Mouse (Mus musculus): ENCODE data around the gene Rbfox1. TPM values are rescaled to one million over a fixed set of nuclear protein-coding genes. Genes with fewer than 3 reads are reported as not detected.

The Rbfox1 gene
- total and polyA plus RNA-seq, 3 experiments = not detected

DNA sequence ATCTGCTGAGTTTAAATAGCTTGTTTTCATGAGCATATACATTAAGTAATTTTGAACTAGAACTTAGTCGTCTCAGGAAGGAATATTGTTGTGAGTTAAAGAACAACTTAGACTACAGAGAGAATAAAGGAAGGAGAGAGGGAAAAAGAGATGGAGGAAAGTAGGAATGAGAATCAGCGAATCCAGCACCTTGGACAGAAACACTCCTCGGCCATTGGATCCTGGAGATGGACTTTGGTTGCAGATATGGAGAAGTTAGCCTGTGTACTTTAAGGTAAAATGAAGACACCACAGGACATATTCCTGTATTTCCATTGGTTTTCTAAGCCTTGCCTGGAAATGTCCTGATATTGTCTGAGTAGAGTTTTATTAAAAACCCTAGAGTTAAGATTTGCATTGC lies 1045.6 kb downstream of the Rbfox1 start:
- TF ChIP-seq POLR2A (IDR thresholded peaks at IDR 0.05; ENCODE audit: control insufficient read depth in 1 of 2, insufficient read depth in 1 of 2, low read depth in 1 of 2, low read length in 2 of 2, poor library complexity in 1 of 2) (no peak), POLR2AphosphoS2 (IDR thresholded peaks at IDR 0.05; ENCODE audit: low read length) (no peak)

DNA sequence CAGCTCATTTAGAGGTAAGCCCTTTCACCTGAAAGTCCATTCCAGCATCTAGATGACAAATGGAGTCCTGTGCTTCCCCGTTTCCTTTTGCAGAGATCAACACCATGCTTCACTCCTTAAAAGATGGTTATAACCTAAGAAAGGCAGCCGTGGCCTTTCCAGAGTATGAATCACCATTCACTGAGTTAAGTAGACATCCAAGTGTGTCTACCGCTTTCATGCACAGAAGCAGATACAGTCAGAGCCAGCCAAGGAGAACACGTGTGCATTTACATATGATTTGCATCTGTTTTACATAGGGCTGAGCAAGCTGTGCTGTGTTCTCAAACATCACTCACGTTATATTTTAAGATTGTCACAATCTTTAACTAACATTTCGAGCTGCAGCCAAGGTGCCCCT lies 1061.0 kb downstream of the Rbfox1 start:
- no peak for DNase-seq (ENCODE audit: low read depth, low spot score)
- Histone ChIP-seq H3K36me3 (ENCODE audit: control insufficient read depth in 1 of 2, insufficient read depth in 2 of 2, low read length in 2 of 2) (no peaks in the 10 kb centered on the region), H3K79me2 (ENCODE audit: control insufficient read depth, insufficient read depth, low read length, poor library complexity) (no peaks in the 10 kb centered on the region), H3K9me3 (replicated peaks; ENCODE audit: insufficient read depth, low read length) (no peaks in the 10 kb centered on the region), H3K27me3 (ENCODE audit: control insufficient read depth in 1 of 2, insufficient read depth in 2 of 2, low read length in 2 of 2) (no peaks in the 10 kb centered on the region), H3K4me3 (ENCODE audit: control insufficient read depth in 1 of 2, insufficient read depth in 1 of 2, low read depth in 2 of 2, low read length in 2 of 2) (no peak overlapping the region), H3K27ac (ENCODE audit: control insufficient read depth, low read depth, low read length) (no peak overlapping the region), H3K4me1 (ENCODE audit: control insufficient read depth in 1 of 2, insufficient read depth in 2 of 2, low read length in 2 of 2) (no peaks in the 10 kb centered on the region), H3K9ac (ENCODE audit: control insufficient read depth, low read depth, low read length, poor library complexity, severe bottlenecking) (no peak overlapping the region)
- TF ChIP-seq CHD2 (IDR thresholded peaks at IDR 0.05; ENCODE audit: low read length) = no peak
- TF ChIP-seq HCFC1 (IDR thresholded peaks at IDR 0.05; ENCODE audit: low read depth, low read length) = no peak
- TF ChIP-seq ZNF384 (IDR thresholded peaks at IDR 0.05; ENCODE audit: low read depth, low read length) = no peak
- TF ChIP-seq GABPA (IDR thresholded peaks at IDR 0.05; ENCODE audit: low read depth, low read length) = no peak
- TF ChIP-seq MAZ (IDR thresholded peaks at IDR 0.05; ENCODE audit: low read depth, low read length) = no peak
- TF ChIP-seq TAL1 (IDR thresholded peaks at IDR 0.05; ENCODE audit: low read length) = no peak
- TF ChIP-seq USF1 (IDR thresholded peaks at IDR 0.05; ENCODE audit: low read depth, low read length) = no peak
- TF ChIP-seq POLR2A (IDR thresholded peaks at IDR 0.05; ENCODE audit: control insufficient read depth in 1 of 2, insufficient read depth in 1 of 2, low read depth in 1 of 2, low read length in 2 of 2, poor library complexity in 1 of 2) = no peak
- no peak for TF ChIP-seq ETS1 (IDR thresholded peaks at IDR 0.05; ENCODE audit: low read depth, low read length)
- no peak for TF ChIP-seq ZKSCAN1 (IDR thresholded peaks at IDR 0.05; ENCODE audit: low read depth, low read length)
- no peak for TF ChIP-seq MAFK (IDR thresholded peaks at IDR 0.05; ENCODE audit: borderline replicate concordance, low read depth, low read length)

More for the DNA sequence above, 1045.6 kb downstream of the Rbfox1 start:
- Histone ChIP-seq H3K79me2 (ENCODE audit: control insufficient read depth, insufficient read depth, low read length, poor library complexity) (no peaks in the 10 kb centered on the region), H3K4me1 (ENCODE audit: control insufficient read depth in 1 of 2, insufficient read depth in 2 of 2, low read length in 2 of 2) (no peaks in the 10 kb centered on the region), H3K4me3 (ENCODE audit: control insufficient read depth in 1 of 2, insufficient read depth in 1 of 2, low read depth in 2 of 2, low read length in 2 of 2) (no peak overlapping the region), H3K36me3 (ENCODE audit: control insufficient read depth in 1 of 2, insufficient read depth in 2 of 2, low read length in 2 of 2) (no peaks in the 10 kb centered on the region), H3K27ac (ENCODE audit: control insufficient read depth, low read depth, low read length) (no peak overlapping the region), H3K27me3 (ENCODE audit: control insufficient read depth in 1 of 2, insufficient read depth in 2 of 2, low read length in 2 of 2) (no peaks in the 10 kb centered on the region), H3K9me3 (replicated peaks; ENCODE audit: insufficient read depth, low read length) (no peaks in the 10 kb centered on the region), H3K9ac (ENCODE audit: control insufficient read depth, low read depth, low read length, poor library complexity, severe bottlenecking) (no peak overlapping the region)
- DNase-seq (ENCODE audit: low read depth, low spot score) = no peak

DNA sequence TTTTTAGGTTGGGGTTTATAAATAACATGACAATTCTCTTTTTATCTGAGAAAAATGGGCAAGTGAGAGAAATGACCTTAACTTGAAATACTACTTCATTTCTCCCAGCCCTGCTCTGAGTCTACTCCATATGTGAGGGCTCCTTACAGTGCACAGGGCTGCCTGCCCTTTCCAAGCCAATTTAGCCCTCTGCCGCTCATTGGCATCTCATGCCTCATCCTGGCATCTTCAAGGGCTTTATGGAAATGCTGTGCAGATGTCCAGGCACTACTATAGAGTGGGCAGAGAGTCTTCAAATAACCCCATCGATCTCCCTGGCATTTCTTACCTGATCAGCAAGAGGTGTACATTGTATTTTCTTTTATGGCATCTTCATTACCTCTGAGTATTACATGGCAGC lies 1064.5 kb downstream of the Rbfox1 start:
- Histone ChIP-seq H3K4me3 (ENCODE audit: control insufficient read depth in 1 of 2, insufficient read depth in 1 of 2, low read depth in 2 of 2, low read length in 2 of 2) (no peak overlapping the region), H3K79me2 (ENCODE audit: control insufficient read depth, insufficient read depth, low read length, poor library complexity) (no peaks in the 10 kb centered on the region), H3K27ac (ENCODE audit: control insufficient read depth, low read depth, low read length) (no peak overlapping the region), H3K4me1 (ENCODE audit: control insufficient read depth in 1 of 2, insufficient read depth in 2 of 2, low read length in 2 of 2) (no peaks in the 10 kb centered on the region), H3K27me3 (ENCODE audit: control insufficient read depth in 1 of 2, insufficient read depth in 2 of 2, low read length in 2 of 2) (no peaks in the 10 kb centered on the region), H3K9ac (ENCODE audit: control insufficient read depth, low read depth, low read length, poor library complexity, severe bottlenecking) (no peak overlapping the region), H3K9me3 (replicated peaks; ENCODE audit: insufficient read depth, low read length) (no peaks in the 10 kb centered on the region), H3K36me3 (ENCODE audit: control insufficient read depth in 1 of 2, insufficient read depth in 2 of 2, low read length in 2 of 2) (no peaks in the 10 kb centered on the region)
- TF ChIP-seq TAL1 (IDR thresholded peaks at IDR 0.05; ENCODE audit: low read length) (no peak), EP300 (IDR thresholded peaks at IDR 0.05; ENCODE audit: low read depth in 1 of 2, low read length in 2 of 2) (no peak), RCOR1 (IDR thresholded peaks at IDR 0.05; ENCODE audit: low read depth, low read length) (no peak), KAT2A (conservative IDR thresholded peaks at IDR 0.05; ENCODE audit: low read depth, low read length) (no peak), ZKSCAN1 (IDR thresholded peaks at IDR 0.05; ENCODE audit: low read depth, low read length) (no peak), TCF12 (IDR thresholded peaks at IDR 0.05; ENCODE audit: low read depth, low read length) (no peak), SMC3 (IDR thresholded peaks at IDR 0.05; ENCODE audit: low read depth, low read length) (no peak), MYB (IDR thresholded peaks at IDR 0.05; ENCODE audit: low read depth, low read length) (no peak), MAX (IDR thresholded peaks at IDR 0.05; ENCODE audit: low read length) (no peak), RAD21 (IDR thresholded peaks at IDR 0.05; ENCODE audit: low read depth, low read length) (no peak), E2F4 (IDR thresholded peaks at IDR 0.05; ENCODE audit: borderline replicate concordance, low read depth, low read length) (no peak), CHD2 (IDR thresholded peaks at IDR 0.05; ENCODE audit: low read length) (no peak), MAFK (IDR thresholded peaks at IDR 0.05; ENCODE audit: borderline replicate concordance, low read depth, low read length) (no peak), POLR2AphosphoS5 (IDR thresholded peaks at IDR 0.05; ENCODE audit: borderline replicate concordance, low read depth, low read length) (no peak), MEF2A (IDR thresholded peaks at IDR 0.05; ENCODE audit: extremely low read depth, insufficient replicate concordance, low read depth, low read length, poor library complexity, severe bottlenecking) (no peak), MXI1 (IDR thresholded peaks at IDR 0.05; ENCODE audit: low read depth, low read length) (no peak), HCFC1 (IDR thresholded peaks at IDR 0.05; ENCODE audit: low read depth, low read length) (no peak), JUND (IDR thresholded peaks at IDR 0.05; ENCODE audit: low read depth, low read length) (no peak), ELF1 (IDR thresholded peaks at IDR 0.05; ENCODE audit: low read depth, low read length) (no peak), USF1 (IDR thresholded peaks at IDR 0.05; ENCODE audit: low read depth, low read length) (no peak)
- DNase-seq (ENCODE audit: low read depth, low spot score) = no peak
